Mouse (Mus musculus): ENCODE results near the gene Got1. TPM values are rescaled to one million over a fixed set of nuclear protein-coding genes. Genes with fewer than 3 reads are reported as not detected.
"Not testable (repeated sequence)": the region's sequence is repeated elsewhere in the genome, so short reads cannot be mapped to it uniquely, and the experiment has no call there.

Got1 gene
- total RNA-seq, 2 experiments from 2014 or later: 980 to 1,055 TPM

DNA sequence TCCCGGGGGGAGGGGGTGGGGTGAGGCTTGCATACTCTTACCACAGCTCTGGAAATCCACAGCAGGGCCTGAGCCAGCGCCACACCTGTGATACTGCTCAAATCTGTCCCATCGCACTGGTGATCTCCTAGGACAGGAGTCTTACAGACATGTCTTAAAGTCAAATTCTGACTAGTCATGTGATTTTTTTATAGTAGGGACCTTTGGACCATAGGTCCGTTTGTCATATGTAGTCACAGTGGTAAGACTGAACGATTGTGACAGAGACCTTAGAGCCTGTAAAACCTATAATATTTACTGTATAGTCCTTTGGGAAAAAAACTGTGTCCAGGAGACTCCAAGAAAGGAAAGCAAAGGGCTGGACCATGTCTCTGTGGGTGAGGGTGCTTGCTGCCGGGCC lies 30.5 kb downstream of the Got1 start:
- no peak for DNase-seq
- intact Hi-C loops (cut with DNase I): loop anchor here (2.0 kb wide), 1 partner anchor 137 kb away; no protein-coding TSS in a partner anchor

DNA sequence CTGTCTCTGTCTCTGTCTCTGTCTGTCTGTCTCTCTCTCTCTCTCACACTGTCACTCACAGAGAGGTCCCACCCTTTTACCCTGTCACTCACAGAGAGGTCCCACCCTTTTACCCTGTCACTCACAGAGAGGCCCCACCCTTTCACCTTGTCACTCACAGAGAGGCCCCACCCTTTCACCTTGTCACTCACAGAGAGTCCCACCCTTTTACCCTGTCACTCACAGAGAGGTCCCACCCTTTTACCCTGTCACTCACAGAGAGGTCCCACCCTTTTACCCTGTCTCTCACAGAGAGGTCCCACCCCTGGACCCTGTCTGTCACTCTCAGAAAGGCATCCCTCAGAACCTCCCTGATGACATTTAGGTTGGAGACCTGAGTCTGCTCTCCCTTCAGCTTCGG lies 31.1 kb downstream of the Got1 start:
- intact Hi-C loops (cut with DNase I); DNase-seq: not testable (repeated sequence)

GRCm38 (mm10) chr19:43487429-43487828 lies 37.0 kb downstream of the Got1 start:
- intact Hi-C loops (cut with DNase I): no loop called here
- DNase-seq: no peak

GRCm38 (mm10) chr19:43480512-43480911 lies 43.9 kb downstream of the Got1 start:
- DNase-seq: no peak
- intact Hi-C loops (cut with DNase I): no loop called here

GRCm38 (mm10) chr19:43479431-43479830 lies 45.0 kb downstream of the Got1 start:
- no peak for DNase-seq
- intact Hi-C loops (cut with DNase I): loop anchor here (10.0 kb wide), 1 partner anchor 455 kb away; no protein-coding TSS in a partner anchor

DNA sequence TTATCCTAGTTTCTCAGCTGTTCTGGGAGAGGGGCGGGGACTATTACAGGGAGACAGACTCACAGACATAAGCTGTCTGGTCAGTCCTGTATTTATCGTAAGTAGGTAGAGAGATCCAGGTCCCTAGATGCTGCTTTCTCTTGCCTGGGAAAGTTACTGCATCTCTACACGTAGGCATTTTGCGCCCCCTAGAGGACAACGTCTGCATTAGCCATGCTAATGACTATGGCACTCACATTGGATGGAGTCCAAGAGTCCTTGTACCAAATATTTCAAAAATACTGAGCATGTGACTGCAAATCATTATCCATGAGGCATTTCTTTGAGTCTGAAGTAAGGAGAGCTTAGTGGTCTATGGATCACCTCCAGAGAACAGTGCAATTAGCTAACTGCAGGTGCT lies 45.5 kb downstream of the Got1 start:
- intact Hi-C loops (cut with DNase I): loop anchor here (10.0 kb wide), 1 partner anchor 454 kb away; no protein-coding TSS in a partner anchor
- peak; percentile 36 to 47 for DNase-seq

DNA sequence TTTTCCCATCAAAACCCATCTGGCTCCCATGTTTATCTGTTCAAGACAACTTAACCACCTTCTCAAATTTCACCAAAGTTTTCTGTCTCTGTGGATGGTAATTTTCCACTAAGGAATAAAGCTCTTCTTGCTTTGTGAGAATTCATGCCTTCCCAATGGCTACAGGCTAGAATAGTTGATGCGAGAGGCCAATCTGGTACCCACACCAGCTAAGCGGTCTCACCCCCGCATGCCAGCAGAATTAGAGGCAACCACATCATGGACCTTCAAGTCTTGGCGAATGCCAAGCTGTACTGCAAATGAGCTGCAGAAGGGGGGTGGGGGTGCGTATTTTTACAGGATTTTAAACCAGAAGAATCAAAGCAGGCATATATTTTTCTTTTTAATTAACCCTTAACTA lies 47.0 kb downstream of the Got1 start:
- intact Hi-C loops (cut with DNase I): loop anchor here (10.0 kb wide), 1 partner anchor 453 kb away; no protein-coding TSS in a partner anchor

DNA sequence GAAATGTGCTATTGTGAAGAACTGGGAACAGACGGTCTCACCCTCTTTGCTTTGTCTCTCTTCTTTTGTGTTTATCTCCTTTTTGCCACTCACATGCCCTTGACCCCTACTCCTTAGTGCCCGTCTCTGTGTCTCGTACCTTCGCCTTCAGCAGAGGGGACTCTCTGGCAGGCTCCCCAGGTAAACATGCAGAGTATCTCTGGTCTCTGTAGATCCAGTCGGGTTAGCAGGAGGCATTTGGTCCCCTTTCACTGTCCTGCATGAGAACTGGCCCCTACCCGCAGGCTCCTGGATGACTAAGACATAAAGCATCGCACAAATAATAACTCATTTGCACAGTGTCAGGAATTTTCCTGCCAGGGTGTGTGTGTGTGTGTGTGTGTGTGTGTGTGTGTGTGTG lies 48.3 kb downstream of the Got1 start:
- no peak for DNase-seq
- intact Hi-C loops (cut with DNase I): loop anchor here (10.0 kb wide), 1 partner anchor 451 kb away; no protein-coding TSS in a partner anchor

More for the DNA sequence above, 47.0 kb downstream of the Got1 start:
- DNase-seq: no peak

GRCm38 (mm10) chr19:43475642-43476041 lies 48.8 kb downstream of the Got1 start:
- DNase-seq: no peak
- intact Hi-C loops (cut with DNase I): loop anchor here (10.0 kb wide), 1 partner anchor 451 kb away; no protein-coding TSS in a partner anchor

DNA sequence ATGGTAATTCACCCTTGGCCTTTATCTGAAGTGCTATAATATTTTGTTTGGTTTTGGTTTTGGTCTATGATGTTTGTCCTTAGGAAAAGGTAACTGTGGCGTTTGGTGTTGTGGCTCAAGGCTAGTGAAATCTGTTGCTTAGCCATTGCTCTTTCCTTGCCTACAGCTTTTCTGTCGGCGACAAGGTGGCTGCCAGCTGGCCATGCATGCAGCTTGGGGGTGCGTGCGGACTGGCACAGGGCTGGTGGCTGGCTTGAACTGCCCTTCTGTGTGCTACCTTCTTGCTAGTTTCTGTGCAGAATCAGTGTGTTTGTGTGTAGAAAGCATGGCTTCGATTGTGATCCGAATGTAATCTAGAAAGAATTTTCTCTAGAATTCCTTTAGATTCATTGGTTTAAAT lies 51.6 kb downstream of the Got1 start:
- no peak for DNase-seq
- intact Hi-C loops (cut with DNase I): loop anchor here (10.0 kb wide), 1 partner anchor 448 kb away; no protein-coding TSS in a partner anchor

DNA sequence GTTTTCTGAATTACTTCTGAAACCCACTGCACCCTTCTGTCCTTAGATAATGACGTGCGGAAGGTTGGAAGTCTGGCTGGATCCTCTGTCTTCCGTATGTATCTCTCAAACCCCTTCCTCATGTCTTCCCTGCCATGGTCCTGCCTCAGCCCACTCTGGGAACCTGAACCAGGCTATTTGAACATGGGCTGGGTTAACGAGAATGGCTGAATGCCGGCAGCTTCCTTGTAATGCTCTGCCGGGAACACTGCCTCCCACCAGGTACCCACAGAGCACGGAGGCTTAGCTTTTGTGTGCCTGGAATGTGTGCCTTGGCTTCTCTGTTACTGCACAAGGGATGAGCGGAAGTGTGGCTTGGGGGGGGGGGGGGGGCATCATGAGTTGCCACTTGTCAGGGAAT lies 52.1 kb downstream of the Got1 start:
- no peak for DNase-seq
- intact Hi-C loops (cut with DNase I): loop anchor here (10.0 kb wide), 1 partner anchor 448 kb away; no protein-coding TSS in a partner anchor

DNA sequence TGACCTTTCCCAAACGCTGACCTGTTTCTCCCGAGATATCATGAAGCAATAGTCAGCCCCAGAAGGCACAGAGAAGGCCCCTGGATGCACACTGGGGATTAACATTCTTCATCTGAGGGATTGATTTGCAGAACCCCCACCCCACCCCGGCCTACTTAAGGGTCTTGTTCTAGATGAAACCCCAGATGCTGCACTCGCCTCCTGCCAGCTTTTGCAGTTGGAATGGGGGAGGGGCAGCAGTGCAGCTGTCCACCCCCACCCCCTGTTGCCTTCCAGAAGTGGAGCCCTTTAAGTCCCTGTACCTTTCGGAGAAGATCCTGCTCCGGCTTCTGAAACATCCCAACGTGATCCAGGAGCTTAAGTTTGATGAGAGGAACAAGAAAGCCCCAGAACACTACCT lies 55.1 kb downstream of the Got1 start:
- no peak for DNase-seq
- intact Hi-C loops (cut with DNase I): no loop called here

DNA sequence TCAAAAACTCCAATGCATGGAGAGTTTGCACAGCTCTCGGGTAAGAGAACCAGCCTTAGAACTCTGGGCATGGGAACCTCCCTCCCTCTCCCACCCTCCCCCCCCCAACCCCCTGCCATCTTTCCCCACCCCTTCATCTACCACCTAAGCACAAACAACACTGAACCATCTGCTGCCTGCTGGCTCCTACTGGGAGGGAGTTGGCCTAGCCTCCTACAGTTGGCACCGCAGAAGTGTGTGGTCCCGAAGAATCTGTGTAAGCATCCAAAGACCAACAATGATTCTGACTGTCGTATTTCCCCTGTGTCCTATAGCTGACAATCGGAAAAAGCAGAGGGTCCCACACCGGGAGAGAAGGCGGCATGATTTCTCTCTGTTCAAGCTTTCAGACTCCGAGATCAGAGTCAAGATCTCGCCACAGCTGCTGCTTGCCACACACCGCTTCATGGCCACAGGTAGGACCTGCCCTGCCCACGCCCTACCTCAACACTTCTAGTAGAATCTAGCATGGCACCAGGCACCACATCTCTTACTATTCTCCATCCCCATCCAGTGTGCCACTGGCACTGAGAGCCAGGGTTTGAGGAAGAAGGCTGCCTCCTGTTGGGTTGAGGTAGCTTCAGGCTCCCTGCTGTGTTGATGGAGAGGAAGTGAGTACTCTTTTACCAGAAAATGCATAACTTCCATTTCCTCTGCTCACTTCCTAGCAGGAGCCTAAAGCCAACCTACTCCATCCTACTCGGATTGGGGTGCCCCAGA lies 56.3 kb downstream of the Got1 start:
- intact Hi-C loops (cut with DNase I): no loop called here
- DNase-seq: no peak

GRCm38 (mm10) chr19:43465601-43466255 lies 58.7 kb downstream of the Got1 start:
- DNase-seq: no peak
- intact Hi-C loops (cut with DNase I): no loop called here

DNA sequence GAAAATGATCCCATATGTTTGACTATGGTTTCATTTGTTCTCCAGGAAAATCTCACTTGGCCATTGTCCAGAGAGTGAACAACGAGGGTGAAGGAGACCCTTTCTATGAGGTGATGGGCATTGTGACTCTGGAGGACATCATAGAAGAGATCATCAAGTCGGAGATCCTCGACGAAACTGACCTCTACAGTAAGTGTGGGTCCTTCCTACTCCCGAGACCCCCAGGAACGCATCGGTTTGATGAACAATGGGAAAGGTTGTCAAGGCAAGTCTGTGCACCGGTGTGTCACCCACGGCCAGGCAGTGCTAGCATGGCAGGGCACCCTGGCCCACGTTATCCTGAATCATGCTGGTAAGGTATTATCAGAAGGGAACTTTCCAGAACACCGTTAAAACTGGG lies 59.3 kb downstream of the Got1 start:
- intact Hi-C loops (cut with DNase I): no loop called here
- DNase-seq: no peak

GRCm38 (mm10) chr19:43464294-43464687 lies 60.1 kb downstream of the Got1 start:
- intact Hi-C loops (cut with DNase I): no loop called here
- no peak for DNase-seq

DNA sequence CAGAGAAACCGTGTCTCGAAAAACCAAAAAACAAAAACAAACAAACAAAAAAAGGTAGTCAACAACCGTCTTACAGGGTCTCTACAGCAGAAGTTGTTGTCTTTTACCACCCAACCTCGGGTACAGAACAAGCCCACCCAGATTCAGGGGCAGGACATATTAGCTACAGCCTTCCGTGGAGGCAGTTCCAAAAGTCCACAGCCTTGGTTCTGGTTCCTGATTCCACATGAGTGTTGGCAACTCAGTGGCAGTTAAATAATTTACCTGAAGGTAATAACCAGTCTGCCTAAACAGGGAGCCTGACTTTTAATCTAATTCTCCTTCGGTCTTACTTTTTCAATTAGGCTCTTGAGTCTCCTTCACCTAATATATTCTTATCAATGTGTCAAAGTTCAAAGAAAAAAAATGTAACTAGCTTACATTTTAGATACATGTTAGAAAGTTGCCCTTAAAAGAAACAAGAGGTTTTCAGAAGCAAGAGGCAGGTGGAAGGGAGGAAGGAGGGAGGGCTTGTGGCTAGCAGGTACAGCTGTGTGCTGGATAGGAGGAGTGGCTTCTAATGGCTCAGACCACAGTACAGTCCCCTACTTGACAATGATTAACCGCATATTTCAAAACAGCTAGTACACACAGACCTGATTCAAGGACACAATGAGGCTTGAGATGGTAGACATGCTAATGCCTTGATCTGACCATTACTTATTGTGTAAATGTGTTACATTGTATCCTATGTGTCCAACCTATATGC lies 60.7 kb downstream of the Got1 start:
- intact Hi-C loops (cut with DNase I): no loop called here
- no peak for DNase-seq

DNA sequence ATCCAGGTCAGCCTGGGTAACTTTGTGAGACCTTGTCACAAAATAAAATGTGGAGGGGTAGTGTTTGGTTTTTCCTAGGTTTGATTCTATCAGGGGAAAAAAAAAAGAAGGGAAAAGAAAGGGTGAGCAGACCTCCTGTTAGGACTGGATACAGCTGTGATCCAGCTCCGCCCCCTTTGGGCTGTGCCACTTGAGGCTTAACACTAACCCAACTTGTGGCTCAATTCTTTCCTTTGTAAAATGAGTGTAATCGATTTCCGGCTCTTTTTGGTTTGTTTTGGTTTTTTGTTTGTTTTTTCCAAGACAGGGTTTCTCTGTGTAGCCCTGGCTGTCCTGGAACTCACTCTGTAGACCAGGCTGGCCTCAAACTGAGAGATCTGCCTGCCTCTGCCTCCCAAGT lies 62.3 kb downstream of the Got1 start:
- intact Hi-C loops (cut with DNase I): no loop called here

GRCm38 (mm10) chr19:43460481-43460880 lies 63.9 kb downstream of the Got1 start:
- intact Hi-C loops (cut with DNase I): no loop called here
- DNase-seq: no peak

More for the DNA sequence above, 62.3 kb downstream of the Got1 start:
- no peak for DNase-seq

DNA sequence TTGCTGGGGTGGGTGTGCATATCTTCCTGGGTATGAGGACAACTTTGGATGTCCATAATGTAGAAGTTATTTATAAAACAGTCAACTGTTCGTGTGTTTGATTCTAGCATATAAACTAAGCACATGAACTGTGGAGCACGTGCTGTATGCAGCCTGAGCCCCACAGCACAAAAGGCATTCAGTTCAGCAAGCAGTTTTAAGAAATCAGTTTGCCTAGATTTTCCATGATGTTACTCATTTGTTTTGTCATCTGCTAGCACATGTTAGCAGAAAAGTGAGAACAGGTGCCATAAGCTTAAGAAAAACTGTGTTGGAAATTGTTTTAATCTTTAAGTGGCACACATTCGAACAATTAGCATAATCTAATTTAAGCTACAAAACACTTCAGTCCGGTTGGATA lies 64.5 kb downstream of the Got1 start:
- intact Hi-C loops (cut with DNase I): no loop called here
- no peak for DNase-seq

- intact Hi-C loops (cut with DNase I): no loop called here
- DNase-seq: no peak
These were observed 71.4 kb downstream of the Got1 start for GRCm38 (mm10) chr19:43453025-43453424.

All from heart, postnatal 36 days (tissue).